12 mouse cellular contexts compared by ENCODE assay signal in genomic region chr16:3975658-3976057, GRCm38 (mm10). TPM values are rescaled to one million over a fixed set of nuclear protein-coding genes. Genes with fewer than 3 reads are reported as not detected.
DNase-seq lines count a peak whose midpoint lies in the region; ATAC-seq lines count a peak whose summit lies in the region.
"Had no signal": no experiment of that assay in that cellular context is flagged by ENCODE, and none has a peak within 500 bp of the region (broad histone marks: within the 10 kb centered on the region; RNA-seq: fewer than 3 reads in every experiment).

No protein-coding gene starts in this region.

- H3K27ac ChIP-seq in heart, embryonic 16.5 days (ENCODE audit: low read length) = no peak overlapping the region
- no peak overlapping the region for H3K27ac ChIP-seq in heart, embryonic 10.5 days
- H3K27ac ChIP-seq in lung, embryonic 16.5 days (ENCODE audit: low read length) = no peak overlapping the region
- H3K27ac ChIP-seq in stomach, embryonic 14.5 days (ENCODE audit: low read length) = no peak overlapping the region
- no peak overlapping the region for H3K27ac ChIP-seq in forebrain, embryonic 16.5 days (ENCODE audit: low read length)
- H3K27ac ChIP-seq: hindbrain, embryonic 12.5 days had no signal

- peak overlapping the region; percentile 25; the same call in 1 of the 2 replicates for H3K4me2 ChIP-seq in heart, embryonic 16.5 days (ENCODE audit: low read depth, low read length)
- H3K4me2 ChIP-seq in lung, embryonic 16.5 days (ENCODE audit: low read depth, low read length) = peak overlapping the region; percentile 23
- no peak overlapping the region for H3K4me2 ChIP-seq in stomach, embryonic 14.5 days (replicated peaks; ENCODE audit: low read depth, low read length)
- H3K4me2 ChIP-seq in forebrain, embryonic 16.5 days (ENCODE audit: low read length) = no peak overlapping the region
- H3K4me2 ChIP-seq: hindbrain, embryonic 12.5 days had no signal

- ATAC-seq in heart, embryonic 16.5 days (replicated peaks; ENCODE audit: extremely low read depth, insufficient read depth, low FRiP score) = peak; percentile 12; the same call in 1 of the 2 replicates
- no peak for ATAC-seq in lung, embryonic 16.5 days (ENCODE audit: low read depth)
- peak; percentile 78 for ATAC-seq in stomach, embryonic 14.5 days (ENCODE audit: insufficient number of reproducible peaks, insufficient read depth, low FRiP score, low read depth)
- no peak for ATAC-seq in forebrain, embryonic 16.5 days

- H3K9me3 ChIP-seq in heart, embryonic 16.5 days (replicated peaks; ENCODE audit: control insufficient read depth, low read length) = no peaks in the 10 kb centered on the region
- no peaks in the 10 kb centered on the region for H3K9me3 ChIP-seq in heart, embryonic 10.5 days
- no peaks in the 10 kb centered on the region for H3K9me3 ChIP-seq in lung, embryonic 16.5 days (ENCODE audit: control insufficient read depth, low read length)
- H3K9me3 ChIP-seq in stomach, embryonic 14.5 days (ENCODE audit: control insufficient read depth, low read depth, low read length) = no peaks in the 10 kb centered on the region
- H3K9me3 ChIP-seq in forebrain, embryonic 16.5 days (ENCODE audit: control insufficient read depth, low read length) = no peaks in the 10 kb centered on the region
- H3K9me3 ChIP-seq: hindbrain, embryonic 12.5 days had no signal

- 76% methylated on average over 7 of the region's 7 CpGs for WGBS in heart, embryonic 16.5 days
- 73% methylated on average over 7 of the region's 7 CpGs for WGBS in heart, embryonic 10.5 days
- WGBS in lung, embryonic 16.5 days = 78% methylated on average over 7 of the region's 7 CpGs
- 70% methylated on average over 7 of the region's 7 CpGs for WGBS in stomach, embryonic 14.5 days
- WGBS in forebrain, embryonic 16.5 days = 93% methylated on average over 7 of the region's 7 CpGs

- peaks cover 3% of the 10 kb centered on the region; the same call in 1 of the 2 replicates for H3K4me1 ChIP-seq in heart, embryonic 16.5 days (ENCODE audit: control insufficient read depth, insufficient read depth, low read length)
- peaks cover 21% of the 10 kb centered on the region for H3K4me1 ChIP-seq in heart, embryonic 10.5 days
- no peaks in the 10 kb centered on the region for H3K4me1 ChIP-seq in lung, embryonic 16.5 days (replicated peaks; ENCODE audit: control insufficient read depth, insufficient read depth, low read length)
- H3K4me1 ChIP-seq in stomach, embryonic 14.5 days (ENCODE audit: control insufficient read depth, insufficient read depth, low read length) = no peaks in the 10 kb centered on the region
- H3K4me1 ChIP-seq in forebrain, embryonic 16.5 days (replicated peaks; ENCODE audit: control insufficient read depth, insufficient read depth, low read length) = no peaks in the 10 kb centered on the region
- H3K4me1 ChIP-seq: hindbrain, embryonic 12.5 days had no signal

- H3K9ac ChIP-seq in heart, embryonic 16.5 days (ENCODE audit: low read length) = no peak overlapping the region
- no peak overlapping the region for H3K9ac ChIP-seq in lung, embryonic 16.5 days (ENCODE audit: low read length)
- no peak overlapping the region for H3K9ac ChIP-seq in stomach, embryonic 14.5 days (replicated peaks; ENCODE audit: low read depth, low read length)
- H3K9ac ChIP-seq in forebrain, embryonic 16.5 days (replicated peaks; ENCODE audit: low read depth, low read length) = no peak overlapping the region
- H3K9ac ChIP-seq: hindbrain, embryonic 12.5 days had no signal

- H3K4me3 ChIP-seq in heart, embryonic 16.5 days (ENCODE audit: low read length) = peak overlapping the region; percentile 11; the same call in 1 of the 2 replicates
- H3K4me3 ChIP-seq in heart, embryonic 10.5 days = no peak overlapping the region
- no peak overlapping the region for H3K4me3 ChIP-seq in lung, embryonic 16.5 days (ENCODE audit: low read length)
- no peak overlapping the region for H3K4me3 ChIP-seq in stomach, embryonic 14.5 days (ENCODE audit: low read depth, low read length)
- H3K4me3 ChIP-seq in forebrain, embryonic 16.5 days (replicated peaks; ENCODE audit: low read length) = no peak overlapping the region
- H3K4me3 ChIP-seq: hindbrain, embryonic 12.5 days; myocyte had no signal

- H3K27me3 ChIP-seq in heart, embryonic 16.5 days (ENCODE audit: control insufficient read depth, insufficient read depth, low read length) = no peaks in the 10 kb centered on the region
- no peaks in the 10 kb centered on the region for H3K27me3 ChIP-seq in heart, embryonic 10.5 days (ENCODE audit: insufficient read depth, poor library complexity, severe bottlenecking)
- H3K27me3 ChIP-seq in lung, embryonic 16.5 days (ENCODE audit: control insufficient read depth, insufficient read depth, low read depth, low read length) = no peaks in the 10 kb centered on the region
- H3K27me3 ChIP-seq in stomach, embryonic 14.5 days (ENCODE audit: control insufficient read depth, insufficient read depth, low read length) = no peaks in the 10 kb centered on the region
- no peaks in the 10 kb centered on the region for H3K27me3 ChIP-seq in forebrain, embryonic 16.5 days (replicated peaks; ENCODE audit: control insufficient read depth, insufficient read depth, low read length)
- H3K27me3 ChIP-seq: hindbrain, embryonic 12.5 days had no signal

- peaks cover 22% of the 10 kb centered on the region for H3K36me3 ChIP-seq in heart, embryonic 16.5 days (ENCODE audit: control insufficient read depth, insufficient read depth)
- peaks cover 27% of the 10 kb centered on the region for H3K36me3 ChIP-seq in heart, embryonic 10.5 days
- peaks cover 10% of the 10 kb centered on the region for H3K36me3 ChIP-seq in lung, embryonic 16.5 days (ENCODE audit: control insufficient read depth, insufficient read depth, low read length)
- peaks cover 20% of the 10 kb centered on the region for H3K36me3 ChIP-seq in stomach, embryonic 14.5 days (ENCODE audit: control insufficient read depth, insufficient read depth, low read length)
- H3K36me3 ChIP-seq in forebrain, embryonic 16.5 days (ENCODE audit: control insufficient read depth, insufficient read depth) = peaks cover 17% of the 10 kb centered on the region

- no peak for DNase-seq in heart, embryonic 10.5 days (ENCODE audit: low spot score)
- no peak for DNase-seq in lung, adult 18-20 months
- peak; percentile 77 for DNase-seq in ZHBTc4 (ENCODE audit: low read depth, low spot score)
- DNase-seq in ovary, postnatal 14 days (ENCODE audit: low spot score) = no peak
- DNase-seq: cerebellum, postnatal 25 days; layer of hippocampus, adult 9-11 months had no signal

RNA-seq across cellular contexts. Expression of gene Nlrc3, which starts 0.8 kb away (rescaled TPM):
- polyA plus RNA-seq in heart, embryonic 16.5 days (2015; fragmentation: Nextera tagmentation; extraction: Ambion mirVana) = 1.8 and 2.5 TPM in 2 replicates
- polyA plus RNA-seq in heart, embryonic 10.5 days (2016; fragmentation: Nextera tagmentation; extraction: Ambion mirVana) = 0.91 and 1.1 TPM in 2 replicates
- 1.9 and 2.1 TPM in 2 replicates for polyA plus RNA-seq in lung, embryonic 16.5 days (2015; fragmentation: Nextera tagmentation; extraction: Ambion mirVana)
- 0.83 and 1.2 TPM in 2 replicates for polyA plus RNA-seq in stomach, embryonic 14.5 days (2014; fragmentation: Nextera tagmentation; extraction: Ambion mirVana)
- polyA plus RNA-seq in forebrain, embryonic 16.5 days (2015; fragmentation: Nextera tagmentation; extraction: Ambion mirVana) = 0.88 and 1.2 TPM in 2 replicates

RNA-seq across cellular contexts. Expression of gene Slx4, which starts 27.9 kb away (rescaled TPM):
- 8.8 and 8.9 TPM in 2 replicates for polyA plus RNA-seq in heart, embryonic 16.5 days (2015; fragmentation: Nextera tagmentation; extraction: Ambion mirVana)
- 17.5 and 20.0 TPM in 2 replicates for polyA plus RNA-seq in heart, embryonic 10.5 days (2016; fragmentation: Nextera tagmentation; extraction: Ambion mirVana)
- 16.5 and 17.0 TPM in 2 replicates for polyA plus RNA-seq in lung, embryonic 16.5 days (2015; fragmentation: Nextera tagmentation; extraction: Ambion mirVana)
- 23.1 and 28.1 TPM in 2 replicates for polyA plus RNA-seq in stomach, embryonic 14.5 days (2014; fragmentation: Nextera tagmentation; extraction: Ambion mirVana)
- 28.1 and 29.2 TPM in 2 replicates for polyA plus RNA-seq in forebrain, embryonic 16.5 days (2015; fragmentation: Nextera tagmentation; extraction: Ambion mirVana)

Comparison
In these comparisons a context has a peak if more than half of its experiments do, and no peak if none do; other contexts are left out.
1. ATAC-seq: peak in heart, embryonic 16.5 days (single experiment) and stomach, embryonic 14.5 days (single experiment); none in lung, embryonic 16.5 days (single experiment) and forebrain, embryonic 16.5 days (single experiment).
2. H3K4me2 ChIP-seq: peak in heart, embryonic 16.5 days (single experiment) and lung, embryonic 16.5 days (single experiment); none in stomach, embryonic 14.5 days (single experiment) and forebrain, embryonic 16.5 days (single experiment).